Mouse (Mus musculus) cerebellum, adult 2 months (tissue): Measurements from ENCODE around the gene Olfr1369-ps1. TPM values are rescaled to one million over a fixed set of nuclear protein-coding genes. Genes with fewer than 3 reads are reported as not detected.
A peak's percentile ranks its signal among the peaks of the same experiment; 100 is the strongest.
"Not testable (repeated sequence)": the region's sequence is repeated elsewhere in the genome, so short reads cannot be mapped to it uniquely, and the experiment has no call there.

Experiments
- DNase-seq, 2 experiments: peaks; one replicate each; pipeline ENCODE4 v3.0.0; 2021
- H3K27ac ChIP-seq: fragments of 200-500 bp; 2 replicates; pipeline ENCODE4 v1.5.1; 2012; ENCODE audit warnings: low read length, control low read depth, inconsistent platforms; ENCODE audit not compliant: insufficient read depth
- H3K27me3 ChIP-seq: fragments of 200-500 bp; 2 replicates; pipeline ENCODE4 v1.6.1; 2012; ENCODE audit warnings: inconsistent platforms, mild to moderate bottlenecking, low read length, moderate library complexity; ENCODE audit not compliant: control insufficient read depth, insufficient read depth
- H3K4me1 ChIP-seq: fragments of 200-500 bp; 2 replicates; pipeline ENCODE4 v1.6.1; 2011; ENCODE audit warnings: low read length; ENCODE audit not compliant: control insufficient read depth, insufficient read depth
- H3K4me3 ChIP-seq: fragments of 200-500 bp; replicated peaks from 2 replicates; pipeline ENCODE3; 2011; ENCODE audit warnings: mild to moderate bottlenecking, low read depth, low read length, control low read depth; ENCODE audit not compliant: insufficient read depth
- CTCF ChIP-seq: fragments of 200-500 bp; IDR thresholded peaks from 2 replicates; pipeline ENCODE4 v1.5.1; 2011; ENCODE audit warnings: low read depth, mild to moderate bottlenecking, control low read depth, low read length, moderate library complexity, borderline replicate concordance; ENCODE audit not compliant: insufficient read depth
- POLR2A ChIP-seq: fragments of 200-500 bp; IDR thresholded peaks from 2 replicates; pipeline ENCODE4 v1.6.1; 2011; ENCODE audit warnings: low read length, control low read depth, borderline replicate concordance; ENCODE audit not compliant: insufficient read depth
- WGBS: fragments of 180-500 bp; shearing (Covaris S2); methylation state at CpG from one replicate; pipeline ENCODE4 v1.1.7; 2018; 5-methylcytosine and 5-hydroxymethylcytosine counted together
- polyA plus RNA-seq: library from polyadenylated mRNA; depleted of rRNA; stranded (reverse); fragments of >200 nt; gene quantifications from 2 replicates; pipeline ENCODE4 v1.2.3, GENCODE M21; 2012; rRNA removed

The Olfr1369-ps1 gene
- not detected in 2 replicates for polyA plus RNA-seq

DNA sequence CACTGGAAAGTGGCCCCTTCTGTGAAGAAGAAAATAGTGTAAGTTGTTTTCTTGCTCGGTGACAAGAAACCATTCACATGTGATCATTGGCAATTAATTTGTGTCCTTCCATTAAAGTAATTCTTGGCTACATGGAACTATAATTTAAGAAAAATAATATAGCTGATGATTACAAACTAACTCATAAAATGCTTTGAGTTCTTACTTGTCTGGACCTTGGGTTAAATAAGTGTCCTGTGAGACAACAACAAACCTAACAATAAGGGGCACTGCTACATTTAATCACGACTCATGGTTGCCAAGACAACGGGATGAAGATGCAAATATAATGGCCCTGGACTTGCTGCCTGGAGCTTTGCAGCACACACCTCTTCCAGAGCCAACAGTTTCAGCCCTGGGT lies at the start of gene Olfr1369-ps1:
Olfr1369-ps1 (plus strand) TSS at position 301 of the 400 bp plus-strand sequence.
- H3K4me1 ChIP-seq, H3K27ac ChIP-seq, H3K27me3 ChIP-seq, H3K4me3 ChIP-seq, DNase-seq: not testable (repeated sequence)
- WGBS: 58% methylated on average over 3 of the region's 3 CpGs

DNA sequence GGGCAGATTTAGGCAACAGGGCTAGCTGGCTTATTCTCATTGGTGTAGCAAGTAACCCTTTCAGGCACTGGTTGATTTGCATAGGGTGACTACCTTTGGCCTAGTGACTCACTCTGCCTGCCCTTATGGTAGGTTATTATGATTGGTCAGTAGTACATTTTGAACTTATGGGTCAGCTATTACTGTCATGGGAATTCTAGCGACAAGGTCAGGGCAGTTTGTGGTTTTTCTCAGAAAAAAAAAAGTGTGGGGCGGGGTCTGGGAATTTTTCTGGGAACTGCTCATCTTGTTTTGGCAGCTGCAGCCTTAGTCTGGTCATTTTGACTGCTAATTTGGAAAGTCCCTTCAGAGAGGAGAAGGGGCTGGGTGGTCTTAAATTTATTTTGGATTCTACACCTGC lies 45.3 kb upstream of the Olfr1369-ps1 start:
- no peak overlapping the region for H3K27ac ChIP-seq
- no peaks in the 10 kb centered on the region for H3K4me1 ChIP-seq
- DNase-seq: no peak
- H3K27me3 ChIP-seq: no peaks in the 10 kb centered on the region
- H3K4me3 ChIP-seq: no peak overlapping the region
- TF ChIP-seq POLR2A (no peak), CTCF (no peak)
- 78% methylated on average over 2 of the region's 2 CpGs for WGBS

DNA sequence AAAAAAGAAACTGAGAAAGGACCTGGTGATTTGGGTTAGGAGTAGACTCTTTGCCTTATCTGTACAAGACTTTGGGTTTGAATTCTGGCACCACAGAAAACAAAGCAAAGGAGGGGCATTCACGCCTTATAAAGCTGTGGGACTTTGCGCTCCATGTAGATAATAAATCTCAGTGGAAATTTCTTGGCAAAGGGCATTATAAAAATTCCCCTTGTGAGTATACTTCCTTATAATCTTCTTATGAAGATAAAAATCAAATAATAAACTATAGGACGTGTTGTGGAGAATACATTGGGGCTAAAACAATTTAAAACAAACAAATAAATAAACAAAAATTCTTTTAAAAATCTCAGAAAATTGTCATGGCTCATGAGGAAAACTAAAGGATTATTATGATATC lies 36.4 kb upstream of the Olfr1369-ps1 start, which contains the start of gene Olfr1370:
Olfr1370 (minus strand) TSS at position 101 of the 400 bp plus-strand sequence.
- Histone ChIP-seq H3K27ac (no peak within 1 kb of the TSS), H3K4me3 (no peak within 1 kb of the TSS), H3K4me1 (no peaks in the 10 kb centered on the region), H3K27me3 (no peaks in the 10 kb centered on the region)
- TF ChIP-seq CTCF (no peak), POLR2A (no peak)
- WGBS: 84% methylated on average over 3 of the region's 3 CpGs
- DNase-seq: no peak

DNA sequence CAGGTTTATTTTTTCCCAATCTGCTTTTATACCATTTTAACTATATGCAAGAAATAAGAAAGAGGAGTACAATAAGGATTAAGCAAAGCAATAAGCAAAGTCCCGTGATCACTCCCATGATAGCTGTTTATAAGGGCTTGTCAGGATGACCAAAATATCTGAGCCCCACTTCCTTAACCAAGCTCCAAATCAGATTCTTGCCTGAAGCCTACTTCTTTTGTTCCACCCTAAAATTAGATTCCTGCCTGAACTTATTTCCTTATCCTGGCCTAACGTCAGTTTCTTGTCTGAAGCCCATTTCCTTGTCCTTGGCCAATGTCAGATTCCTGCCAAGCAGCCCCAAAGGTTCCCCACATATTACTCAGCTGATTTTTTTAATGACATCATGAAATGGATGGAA lies 28.6 kb upstream of the Olfr1369-ps1 start:
- DNase-seq: no peak
- Histone ChIP-seq H3K4me3 (no peak overlapping the region), H3K4me1 (no peaks in the 10 kb centered on the region), H3K27ac (no peak overlapping the region), H3K27me3 (no peaks in the 10 kb centered on the region)
- 76% methylated on average over 2 of the region's 2 CpGs for WGBS
- no peak for TF ChIP-seq POLR2A
- no peak for TF ChIP-seq CTCF

DNA sequence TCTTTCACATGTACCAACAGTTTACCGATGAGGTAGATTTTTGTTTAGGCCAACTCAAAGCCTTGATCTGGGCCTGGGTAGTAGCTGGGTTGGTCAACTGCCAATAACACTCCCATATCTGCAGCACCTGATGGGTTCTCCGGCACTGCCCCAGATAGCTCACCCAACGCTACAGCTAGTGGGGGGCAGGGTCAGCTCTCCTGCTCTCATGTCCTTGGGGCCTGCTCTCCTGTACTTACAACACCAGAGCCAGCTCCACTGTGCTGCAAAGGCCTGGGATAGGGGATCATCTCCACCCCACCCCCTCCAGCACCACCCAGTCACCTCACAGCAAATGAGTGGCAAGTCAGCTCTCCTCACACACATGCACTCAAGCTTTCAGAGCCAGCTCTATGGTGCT lies 1.5 kb upstream of the Olfr1369-ps1 start:
- no peak for TF ChIP-seq POLR2A
- no peak for TF ChIP-seq CTCF
- Histone ChIP-seq H3K4me1 (no peaks in the 10 kb centered on the region), H3K27me3 (no peaks in the 10 kb centered on the region), H3K4me3 (no peak overlapping the region), H3K27ac (no peak overlapping the region)
- 92% methylated on average over 3 of the region's 3 CpGs for WGBS
- DNase-seq: no peak

DNA sequence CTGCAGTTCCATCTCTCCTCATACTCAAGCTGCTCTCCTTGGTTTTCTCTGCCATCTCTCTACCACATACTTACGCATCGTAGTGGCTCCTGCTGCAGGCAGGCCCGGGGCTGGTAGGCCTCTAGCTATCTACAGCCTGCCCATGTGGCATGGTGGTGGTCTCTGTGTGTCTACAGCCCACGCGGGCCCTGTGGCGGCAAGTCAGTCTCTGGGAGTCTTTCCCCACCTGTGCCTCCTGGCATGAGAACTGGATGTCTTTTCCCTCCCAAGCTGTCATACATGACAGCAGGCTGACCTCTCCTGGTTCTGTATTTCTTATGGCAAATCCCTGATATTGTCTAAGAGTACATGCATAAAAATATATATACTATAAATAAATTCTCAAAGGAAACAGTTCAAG lies 842 bp upstream of the Olfr1369-ps1 start:
- DNase-seq: no peak
- TF ChIP-seq POLR2A (no peak), CTCF (no peak)
- 67% methylated on average over 6 of the region's 6 CpGs for WGBS
- no peaks in the 10 kb centered on the region for H3K27me3 ChIP-seq
- H3K4me1 ChIP-seq: no peaks in the 10 kb centered on the region
- H3K4me3 ChIP-seq: no peak overlapping the region
- no peak overlapping the region for H3K27ac ChIP-seq

DNA sequence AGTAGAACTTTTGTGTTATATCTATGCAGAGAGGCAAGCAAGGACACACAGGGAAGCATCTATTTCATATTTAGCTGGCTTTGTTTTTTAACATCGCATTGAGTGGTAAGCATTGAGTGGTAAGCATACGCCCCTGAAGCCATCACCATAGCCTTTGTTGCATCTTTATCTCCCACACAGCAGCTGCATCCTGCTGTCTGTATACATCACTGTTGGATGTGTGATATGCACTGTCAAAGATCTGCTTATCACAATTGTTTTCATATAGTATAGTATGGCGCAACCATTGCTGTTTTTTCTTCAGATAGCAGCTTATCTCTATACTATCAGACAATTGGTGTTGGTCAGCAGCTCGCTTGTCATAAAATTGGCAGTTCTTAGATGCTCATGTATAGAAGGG lies 2.8 kb downstream of the Olfr1369-ps1 start:
- Histone ChIP-seq H3K27me3 (no peaks in the 10 kb centered on the region), H3K4me3 (no peak overlapping the region), H3K27ac (no peak overlapping the region), H3K4me1 (no peaks in the 10 kb centered on the region)
- DNase-seq: no peak
- TF ChIP-seq CTCF (no peak), POLR2A (no peak)
- 85% methylated on average over 4 of the region's 4 CpGs for WGBS

DNA sequence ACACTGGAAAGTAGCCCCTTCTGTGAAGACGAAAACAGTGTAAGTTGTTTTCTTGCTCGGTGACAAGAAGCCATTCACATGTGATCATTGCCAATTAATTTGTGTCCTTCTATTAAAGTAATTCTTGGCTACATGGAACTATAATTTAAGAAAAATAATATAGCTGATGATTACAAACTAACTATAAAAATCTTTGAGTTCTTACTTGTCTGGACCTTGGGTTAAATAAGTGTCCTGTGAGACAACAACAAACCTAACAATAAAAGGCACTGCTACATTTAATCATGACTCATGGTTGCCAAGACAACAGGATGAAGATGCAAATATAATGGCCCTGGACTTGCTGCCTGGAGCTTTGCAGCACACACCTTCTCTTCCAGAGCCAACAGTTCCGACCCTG lies 18.1 kb downstream of the Olfr1369-ps1 start, which contains the start of gene Olfr263:
Olfr263 (plus strand) TSS at position 301 of the 400 bp plus-strand sequence.
- 77% methylated on average over 3 of the region's 3 CpGs for WGBS
- H3K27me3 ChIP-seq, H3K4me1 ChIP-seq, H3K4me3 ChIP-seq, H3K27ac ChIP-seq, DNase-seq: not testable (repeated sequence)

DNA sequence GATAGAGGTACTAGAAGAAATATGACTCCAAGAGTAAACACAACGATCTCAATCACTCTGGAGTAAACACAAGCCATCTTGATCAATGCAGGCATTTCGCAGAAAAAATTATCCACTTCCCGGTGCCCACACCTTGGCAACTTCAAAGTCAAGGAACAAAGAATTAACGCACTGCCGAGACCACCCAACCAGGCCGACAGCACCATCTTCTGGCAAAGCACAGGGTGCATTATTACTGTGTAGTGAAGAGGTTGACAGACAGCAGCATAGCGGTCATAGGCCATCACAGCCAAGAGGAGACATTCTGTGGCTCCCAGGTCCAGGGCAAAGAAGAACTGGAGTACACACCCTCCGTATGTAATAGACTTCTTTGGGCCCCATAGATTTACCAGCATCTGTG lies 31.1 kb downstream of the Olfr1369-ps1 start:
- no peak for DNase-seq
- Histone ChIP-seq H3K27me3 (no peaks in the 10 kb centered on the region; the same call in 1 of the 2 replicates), H3K4me1 (no peaks in the 10 kb centered on the region), H3K27ac (no peak overlapping the region), H3K4me3 (no peak overlapping the region)
- no peak for TF ChIP-seq POLR2A
- peak; percentile 38; the same call in 1 of the 2 replicates for TF ChIP-seq CTCF
- WGBS: 38% methylated on average over 8 of the region's 8 CpGs
